Mouse (Mus musculus): ENCODE data around the gene Pakap.

GRCm38 (mm10) chr4:57920522-57920921 lies 352.5 kb downstream of the Pakap start:
- no peak for TF ChIP-seq CTCF (IDR thresholded peaks at IDR 0.05; ENCODE audit: low read depth)
- no peak for TF ChIP-seq EP300 (IDR thresholded peaks at IDR 0.05; ENCODE audit: low read depth)

All from liver, embryonic 14.5 days (tissue).